Mouse (Mus musculus) spleen, adult 2 months (tissue): Measurements from ENCODE around the gene Hspa1a.

Experiments used
- CTCF ChIP-seq: fragments of 200-500 bp; IDR thresholded peaks from 2 replicates; pipeline ENCODE4 v1.5.1; 2011; ENCODE audit warnings: mild to moderate bottlenecking, inconsistent platforms; ENCODE audit not compliant: insufficient read depth, insufficient read length, insufficient replicate concordance; ENCODE audit errors: extremely low read depth
- POLR2A ChIP-seq: fragments of 200-500 bp; IDR thresholded peaks from 2 replicates; pipeline ENCODE4 v1.6.1; 2011; ENCODE audit warnings: low read depth, low read length, inconsistent platforms

GRCm38 (mm10) chr17:34953258-34953657 lies 18.7 kb downstream of the Hspa1a start:
- TF ChIP-seq CTCF = no peak
- TF ChIP-seq POLR2A = no peak
